ENCODE assay signal across 8 mouse cellular contexts in the genomic region with DNA sequence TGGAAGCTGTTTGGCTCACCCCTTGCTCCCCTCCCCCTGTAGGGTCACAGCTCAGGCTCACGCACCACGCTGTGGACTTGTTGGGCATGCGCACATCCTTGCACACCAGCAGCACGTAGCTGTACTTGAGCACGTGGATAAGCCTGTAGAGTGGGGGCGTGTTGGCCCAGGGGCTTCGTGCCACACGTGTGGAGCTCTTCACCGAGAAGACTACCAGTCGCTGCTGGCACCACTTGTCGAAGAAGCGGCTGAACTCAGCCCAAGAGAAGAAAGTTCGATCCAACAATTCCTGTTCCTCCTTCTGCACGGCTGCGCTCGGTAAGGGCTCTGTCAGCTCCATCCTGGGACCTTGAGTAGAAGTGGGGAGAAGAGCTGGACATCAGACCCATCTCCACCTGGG. TPM values are rescaled to one million over a fixed set of nuclear protein-coding genes. Genes with fewer than 3 reads are reported as not detected.
A peak's percentile ranks its signal among the peaks of the same experiment; 100 is the strongest.
DNase-seq lines count a peak whose midpoint lies in the region; ATAC-seq and TF ChIP-seq lines count a peak whose summit lies in the region.

TSS of gene Lig1 (plus strand) at position 203 of the 400 bp plus-strand sequence.

- H3K79me2 ChIP-seq in myocyte (ENCODE audit: control insufficient read depth, insufficient read depth), result peaks cover 9% of the 10 kb centered on the region

- H3ac ChIP-seq in myocyte (ENCODE audit: control insufficient read depth, insufficient read length), result peak within 1 kb of the TSS; percentile 55

- no peak for DNase-seq in layer of hippocampus, postnatal 10 days (ENCODE audit: low spot score in 2 of 2)
- DNase-seq in layer of hippocampus, adult 9-10 months (ENCODE audit: low spot score), result no peak
- peak; percentile 40 for DNase-seq in ZHBTc4 (ENCODE audit: low read depth, low spot score)
- no peak for DNase-seq in embryonic facial prominence, embryonic 14.5 days (ENCODE audit: low spot score)
- DNase-seq in kidney, adult 8-10 months, result no peak
- DNase-seq in urinary bladder, postnatal 25 days (ENCODE audit: low spot score), result no peak

- ATAC-seq in embryonic facial prominence, embryonic 14.5 days (ENCODE audit: low read depth), result no peak
- ATAC-seq in intestine, embryonic 15.5 days, result no peak

- peak within 1 kb of the TSS; percentile 70 for H3K4me3 ChIP-seq in embryonic facial prominence, embryonic 14.5 days (ENCODE audit: low read depth, low read length)
- peak within 1 kb of the TSS; percentile 76 for H3K4me3 ChIP-seq in intestine, embryonic 15.5 days (replicated peaks)
- H3K4me3 ChIP-seq in myocyte, result peak within 1 kb of the TSS; percentile 52

- no peak for TF ChIP-seq POLR2A in myocyte (IDR thresholded peaks at IDR 0.05; ENCODE audit: insufficient read length, low read depth)

- H3K36me3 ChIP-seq in embryonic facial prominence, embryonic 14.5 days (ENCODE audit: control insufficient read depth, insufficient read depth, low read length), result peaks cover 39% of the 10 kb centered on the region
- peaks cover 2% of the 10 kb centered on the region; the same call in 1 of the 2 replicates for H3K36me3 ChIP-seq in intestine, embryonic 15.5 days
- peaks cover 5% of the 10 kb centered on the region for H3K36me3 ChIP-seq in myocyte (ENCODE audit: control insufficient read depth, insufficient read depth)

- no peaks in the 10 kb centered on the region for H3K9me3 ChIP-seq in embryonic facial prominence, embryonic 14.5 days (ENCODE audit: control insufficient read depth, low read length)
- no peaks in the 10 kb centered on the region for H3K9me3 ChIP-seq in intestine, embryonic 15.5 days

- 98% methylated on average over 16 of the region's 16 CpGs for WGBS in embryonic facial prominence, embryonic 14.5 days
- WGBS in intestine, embryonic 15.5 days, result 97% methylated on average over 16 of the region's 16 CpGs

- 0 out of 2 replicates have a peak, but pooled peaks cover 3% of the 10 kb centered on the region for H3K4me1 ChIP-seq in embryonic facial prominence, embryonic 14.5 days (ENCODE audit: control insufficient read depth, insufficient read depth, low read length)
- no peaks in the 10 kb centered on the region; the same call in 1 of the 2 replicates for H3K4me1 ChIP-seq in intestine, embryonic 15.5 days (replicated peaks)

- peak within 1 kb of the TSS; percentile 86 for H3K9ac ChIP-seq in embryonic facial prominence, embryonic 14.5 days (ENCODE audit: low read depth, low read length)
- H3K9ac ChIP-seq in intestine, embryonic 15.5 days, result peak within 1 kb of the TSS; percentile 75

- peak within 1 kb of the TSS; percentile 88 for H3K4me2 ChIP-seq in embryonic facial prominence, embryonic 14.5 days (ENCODE audit: low read depth, low read length)
- H3K4me2 ChIP-seq in intestine, embryonic 15.5 days (replicated peaks), result peak within 1 kb of the TSS; percentile 78
- peak within 1 kb of the TSS; percentile 83 for H3K4me2 ChIP-seq in myocyte (ENCODE audit: low read depth)

- no peaks in the 10 kb centered on the region for H3K27me3 ChIP-seq in embryonic facial prominence, embryonic 14.5 days (replicated peaks; ENCODE audit: control insufficient read depth, insufficient read depth, low read length)
- H3K27me3 ChIP-seq in intestine, embryonic 15.5 days (replicated peaks), result no peaks in the 10 kb centered on the region
- no peaks in the 10 kb centered on the region for H3K27me3 ChIP-seq in myocyte (ENCODE audit: control insufficient read depth, insufficient read depth, insufficient read length)

- H3K27ac ChIP-seq in embryonic facial prominence, embryonic 14.5 days (replicated peaks; ENCODE audit: low read depth, low read length), result peak within 1 kb of the TSS; percentile 87
- H3K27ac ChIP-seq in intestine, embryonic 15.5 days, result peak within 1 kb of the TSS; percentile 90

TF ChIP-seq in myocyte, 11 proteins besides CTCF, POLR2A, EP300 and RAD21:
- TF ChIP-seq MAX (IDR thresholded peaks at IDR 0.05; ENCODE audit: low read depth) (no peak), E2F4 (IDR thresholded peaks at IDR 0.05; ENCODE audit: insufficient read depth) (no peak), MYOD1 (IDR thresholded peaks at IDR 0.05; ENCODE audit: control insufficient read depth in 1 of 3, insufficient read length in 2 of 3, low read depth in 2 of 3) (no peak), SRF (IDR thresholded peaks at IDR 0.05; ENCODE audit: control insufficient read depth, insufficient read length, low read depth) (no peak), TCF3 (IDR thresholded peaks at IDR 0.05; ENCODE audit: insufficient read length, low read depth) (no peak), MYOG (IDR thresholded peaks at IDR 0.05; ENCODE audit: control insufficient read depth in 1 of 3, insufficient read depth in 1 of 3, insufficient read length in 2 of 3, low read depth in 2 of 3) (no peak), REST (IDR thresholded peaks at IDR 0.05; ENCODE audit: insufficient read depth, insufficient read length) (no peak), TCF12 (IDR thresholded peaks at IDR 0.05; ENCODE audit: insufficient read depth, poor library complexity, severe bottlenecking) (no peak), POLR2AphosphoS2 (IDR thresholded peaks at IDR 0.05; ENCODE audit: insufficient read length, low read depth) (no peak), CEBPB (IDR thresholded peaks at IDR 0.05; ENCODE audit: insufficient read depth, poor library complexity, severe bottlenecking) (no peak), USF1 (IDR thresholded peaks at IDR 0.05; ENCODE audit: low read depth) (no peak)

RNA-seq across cellular contexts. Expression of gene Lig1, which starts in this region (rescaled TPM):
- total RNA-seq in layer of hippocampus, postnatal 10 days (2021), result 10 to 100 TPM; 11.0 to 14.7 TPM
- 80.5 and 86.9 TPM in 2 replicates for polyA plus RNA-seq in embryonic facial prominence, embryonic 14.5 days (2014; fragmentation: Nextera tagmentation; extraction: Ambion mirVana)
- 87.2 and 89.2 TPM in 2 replicates for polyA plus RNA-seq in intestine, embryonic 15.5 days (2015; fragmentation: Nextera tagmentation; extraction: Ambion mirVana)
- polyA plus RNA-seq in myocyte (2012; fragmentation: generic; extraction: Trizol), result 17.5 TPM
